Mouse (Mus musculus) MEL (cell line): ENCODE data around the gene Adam17. TPM values are rescaled to one million over a fixed set of nuclear protein-coding genes. Genes with fewer than 3 reads are reported as not detected.

ENCODE experiments used
- DNase-seq: peaks from one replicate; pipeline ENCODE4 v3.0.0; 2011; ENCODE audit warnings: low read depth, low spot score
- H3K27ac ChIP-seq: 2 replicates; pipeline ENCODE4 v1.5.1; 2012; ENCODE audit warnings: low read depth, mild to moderate bottlenecking, control low read depth, low read length, moderate library complexity; ENCODE audit not compliant: control insufficient read depth
- H3K27me3 ChIP-seq, 2 experiments: fragments of 150-350 bp in 1 of 2; sonication (generic) in 1 of 2; 2 replicates each; pipeline ENCODE4 v1.6.1; 2012; ENCODE audit warnings: low read length in 2 of 2, mild to moderate bottlenecking in 2 of 2, improper control_type of control experiment in 1 of 2, moderate library complexity in 1 of 2; ENCODE audit not compliant: insufficient read depth in 2 of 2, control insufficient read depth in 1 of 2
- H3K36me3 ChIP-seq, 2 experiments: 2 replicates each; pipeline ENCODE4 v1.6.1; 2012 to 2014; ENCODE audit warnings: low read length in 2 of 2, improper control_type of control experiment in 1 of 2, inconsistent platforms in 1 of 2, mild to moderate bottlenecking in 1 of 2; ENCODE audit not compliant: insufficient read depth in 2 of 2, control insufficient read depth in 1 of 2
- H3K4me1 ChIP-seq, 2 experiments: fragments of 150-350 bp in 1 of 2; sonication (generic) in 1 of 2; 2 replicates each; pipeline ENCODE4 v1.6.1; 2012; ENCODE audit warnings: low read length in 2 of 2, improper control_type of control experiment in 1 of 2, mild to moderate bottlenecking in 1 of 2; ENCODE audit not compliant: insufficient read depth in 2 of 2, control insufficient read depth in 1 of 2
- H3K4me3 ChIP-seq, 2 experiments: fragments of 150-350 bp in 1 of 2; sonication (generic) in 1 of 2; 2 replicates each; pipeline ENCODE4 v1.5.1; 2012; ENCODE audit warnings: low read depth in 2 of 2, low read length in 2 of 2, mild to moderate bottlenecking in 2 of 2, moderate library complexity in 2 of 2, control low read depth in 1 of 2, improper control_type of control experiment in 1 of 2; ENCODE audit not compliant: control insufficient read depth in 1 of 2, insufficient read depth in 1 of 2
- H3K79me2 ChIP-seq: 2 replicates; pipeline ENCODE4 v1.6.1; 2012; ENCODE audit warnings: mild to moderate bottlenecking, low read length, moderate library complexity; ENCODE audit not compliant: control insufficient read depth, poor library complexity, insufficient read depth
- H3K9ac ChIP-seq: 2 replicates; pipeline ENCODE4 v1.6.1; 2012; ENCODE audit warnings: low read depth, mild to moderate bottlenecking, control low read depth, low read length, moderate library complexity; ENCODE audit not compliant: control insufficient read depth, poor library complexity, severe bottlenecking
- H3K9me3 ChIP-seq: fragments of 150-350 bp; sonication (generic); replicated peaks from 2 replicates; pipeline ENCODE4 v1.6.1; 2012; ENCODE audit warnings: mild to moderate bottlenecking, low read length, improper control_type of control experiment, moderate library complexity; ENCODE audit not compliant: insufficient read depth
- BHLHE40 ChIP-seq: IDR thresholded peaks from 2 replicates; pipeline ENCODE4 v1.6.1; 2012; ENCODE audit warnings: low read depth, mild to moderate bottlenecking, inconsistent platforms, low read length, improper control_type of control experiment, borderline replicate concordance
- ELF1 ChIP-seq: IDR thresholded peaks from 2 replicates; pipeline ENCODE4 v1.6.1; 2014; ENCODE audit warnings: low read depth, mild to moderate bottlenecking, inconsistent platforms, low read length, improper control_type of control experiment, moderate library complexity
- EP300 ChIP-seq, 2 experiments: IDR thresholded peaks; 2 replicates each; pipeline ENCODE4 v1.6.1; 2011; ENCODE audit warnings: improper control_type of control experiment in 2 of 2, low read length in 2 of 2, low read depth in 1 of 2, mild to moderate bottlenecking in 1 of 2
- GABPA ChIP-seq: IDR thresholded peaks from 2 replicates; pipeline ENCODE4 v1.6.1; 2012; ENCODE audit warnings: low read depth, mild to moderate bottlenecking, inconsistent platforms, low read length, improper control_type of control experiment, moderate library complexity
- GATA1 ChIP-seq: IDR thresholded peaks from 2 replicates; pipeline ENCODE4 v1.6.1; 2011; ENCODE audit warnings: low read depth, low read length, improper control_type of control experiment
- HCFC1 ChIP-seq: IDR thresholded peaks from 2 replicates; pipeline ENCODE4 v1.6.1; 2012; ENCODE audit warnings: low read depth, mild to moderate bottlenecking, inconsistent platforms, low read length, improper control_type of control experiment, moderate library complexity
- KAT2A ChIP-seq: conservative IDR thresholded peaks from 2 replicates; pipeline ENCODE4 v1.6.1; 2012; ENCODE audit warnings: low read depth, low read length, improper control_type of control experiment, inconsistent platforms
- MAFK ChIP-seq: IDR thresholded peaks from 2 replicates; pipeline ENCODE4 v1.6.1; 2011; ENCODE audit warnings: low read depth, mild to moderate bottlenecking, low read length, improper control_type of control experiment, borderline replicate concordance
- MAX ChIP-seq: IDR thresholded peaks from 2 replicates; pipeline ENCODE4 v1.6.1; 2011; ENCODE audit warnings: low read length, improper control_type of control experiment
- MAZ ChIP-seq: IDR thresholded peaks from 2 replicates; pipeline ENCODE4 v1.6.1; 2012; ENCODE audit warnings: low read depth, mild to moderate bottlenecking, inconsistent platforms, low read length, improper control_type of control experiment
- MXI1 ChIP-seq: IDR thresholded peaks from 2 replicates; pipeline ENCODE4 v1.6.1; 2011; ENCODE audit warnings: mild to moderate bottlenecking, low read depth, low read length, improper control_type of control experiment
- NELFE ChIP-seq: IDR thresholded peaks from 2 replicates; pipeline ENCODE4 v1.6.1; 2011; ENCODE audit warnings: low read depth, low read length, improper control_type of control experiment
- POLR2AphosphoS5 ChIP-seq: IDR thresholded peaks from 2 replicates; pipeline ENCODE4 v1.6.1; 2012; ENCODE audit warnings: low read depth, borderline replicate concordance, mild to moderate bottlenecking, inconsistent platforms, low read length, moderate library complexity, mixed read lengths
- RAD21 ChIP-seq: IDR thresholded peaks from 2 replicates; pipeline ENCODE4 v1.6.1; 2011; ENCODE audit warnings: mild to moderate bottlenecking, low read depth, low read length, improper control_type of control experiment
- SIN3A ChIP-seq: IDR thresholded peaks from 2 replicates; pipeline ENCODE4 v1.6.1; 2012; ENCODE audit warnings: low read length, improper control_type of control experiment, inconsistent platforms
- TAL1 ChIP-seq: IDR thresholded peaks from 2 replicates; pipeline ENCODE4 v1.6.1; 2012; ENCODE audit warnings: mild to moderate bottlenecking, inconsistent platforms, low read length, moderate library complexity, mixed read lengths
- TBP ChIP-seq: IDR thresholded peaks from 2 replicates; pipeline ENCODE4 v1.8.0; 2011; ENCODE audit warnings: low read depth, low read length, improper control_type of control experiment
- TCF12 ChIP-seq: IDR thresholded peaks from 2 replicates; pipeline ENCODE4 v1.6.1; 2014; ENCODE audit warnings: low read depth, mild to moderate bottlenecking, inconsistent platforms, low read length, improper control_type of control experiment, moderate library complexity
- UBTF ChIP-seq: IDR thresholded peaks from 2 replicates; pipeline ENCODE4 v1.6.1; 2012; ENCODE audit warnings: low read depth, mild to moderate bottlenecking, inconsistent platforms, low read length, improper control_type of control experiment, moderate library complexity, borderline replicate concordance; ENCODE audit not compliant: insufficient read depth
- USF2 ChIP-seq, 2 experiments: IDR thresholded peaks; 2 replicates each; pipeline ENCODE4 v1.6.1; 2011 to 2012; ENCODE audit warnings: improper control_type of control experiment in 2 of 2, low read length in 2 of 2, borderline replicate concordance in 1 of 2, inconsistent platforms in 1 of 2, low read depth in 1 of 2, mild to moderate bottlenecking in 1 of 2; ENCODE audit not compliant: insufficient read depth in 1 of 2
- ZKSCAN1 ChIP-seq: IDR thresholded peaks from 2 replicates; pipeline ENCODE4 v1.6.1; 2012; ENCODE audit warnings: low read depth, mild to moderate bottlenecking, inconsistent platforms, low read length, improper control_type of control experiment, moderate library complexity
- ZNF384 ChIP-seq: IDR thresholded peaks from 2 replicates; pipeline ENCODE4 v1.6.1; 2012; ENCODE audit warnings: low read depth, mild to moderate bottlenecking, inconsistent platforms, low read length, improper control_type of control experiment
- polyA plus RNA-seq, 2 experiments: library from polyadenylated mRNA; stranded (reverse) in 1 of 2; unstranded in 1 of 2; fragments of >175 nt in 1 of 2; fragments of >200 nt in 1 of 2; gene quantifications; 2 replicates each; pipeline versions ENCODE4 v1.2.1 to v1.2.4; 2012; ENCODE audit warnings: low replicate concordance in 2 of 2, low read depth in 1 of 2; ENCODE audit not compliant: insufficient read length in 2 of 2, insufficient read depth in 1 of 2, missing spikeins in 1 of 2
- total RNA-seq: library from RNA; depleted of rRNA; stranded (reverse); fragments of 300-350 nt; gene quantifications from 2 replicates; pipeline ENCODE4 v1.2.3, GENCODE M21; 2012

The Adam17 gene
- total and polyA plus RNA-seq, 3 experiments = 12.9 to 14.2 TPM; not detected in 1

DNA sequence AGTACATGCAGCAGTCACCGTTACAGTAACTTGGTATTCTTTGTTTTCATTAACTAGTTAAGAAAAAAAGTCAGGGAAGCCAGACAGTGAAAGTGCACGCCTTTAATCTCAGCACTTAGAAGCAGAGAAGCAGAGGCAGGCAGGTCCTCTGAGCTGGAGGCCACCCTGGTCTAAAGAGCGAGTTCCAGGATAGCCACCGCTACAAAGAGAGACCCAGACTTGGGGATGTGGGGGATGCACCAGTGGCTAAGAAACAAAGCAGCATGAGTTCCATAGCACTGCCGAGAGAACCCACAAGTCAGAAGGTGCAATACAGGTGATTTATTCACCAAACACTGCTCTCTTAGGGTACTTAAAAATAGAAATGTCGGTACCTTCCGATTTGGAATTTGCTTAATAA is 40.4 kb downstream of the Adam17 start:
- no peak overlapping the region for H3K4me3 ChIP-seq
- H3K36me3 ChIP-seq = no peaks in the 10 kb centered on the region
- H3K27ac ChIP-seq = no peak overlapping the region
- H3K79me2 ChIP-seq = no peaks in the 10 kb centered on the region
- H3K27me3 ChIP-seq = no peaks in the 10 kb centered on the region
- no peak overlapping the region for H3K9ac ChIP-seq
- no peaks in the 10 kb centered on the region for H3K4me1 ChIP-seq
- H3K9me3 ChIP-seq = no peaks in the 10 kb centered on the region
- no peak for DNase-seq
- TF ChIP-seq UBTF (no peak), TCF12 (no peak), EP300 (IDR thresholded peaks at IDR 0.05; ENCODE audit: low read depth in 1 of 2, low read length in 2 of 2) (no peak), GATA1 (no peak), MXI1 (no peak), BHLHE40 (no peak), ELF1 (no peak), TBP (no peak), USF2 (IDR thresholded peaks at IDR 0.05; ENCODE audit: borderline replicate concordance in 1 of 2, insufficient read depth in 1 of 2, low read depth in 1 of 2, low read length in 2 of 2) (no peak), POLR2AphosphoS5 (no peak), KAT2A (no peak), RAD21 (no peak), MAX (no peak), ZKSCAN1 (no peak), SIN3A (no peak), MAFK (no peak)

- Histone ChIP-seq H3K4me1 (no peaks in the 10 kb centered on the region), H3K27ac (no peak overlapping the region), H3K9me3 (no peaks in the 10 kb centered on the region), H3K4me3 (no peak overlapping the region), H3K9ac (no peak overlapping the region), H3K27me3 (no peaks in the 10 kb centered on the region), H3K36me3 (no peaks in the 10 kb centered on the region; a peak in 1 of 4 replicates), H3K79me2 (no peaks in the 10 kb centered on the region)
- no peak for DNase-seq
- TF ChIP-seq BHLHE40 (no peak), TAL1 (no peak), MAZ (no peak), GABPA (no peak), GATA1 (no peak), TCF12 (no peak), HCFC1 (no peak), POLR2AphosphoS5 (no peak), ZNF384 (no peak), NELFE (no peak), MAFK (no peak)
Observed at GRCm38 (mm10) chr12:21331711-21332110, 41.7 kb downstream of the Adam17 start.
